Mouse (Mus musculus) layer of hippocampus, adult 2 months (tissue): Measurements from ENCODE around the gene Rars2. TPM values are rescaled to one million over a fixed set of nuclear protein-coding genes. Genes with fewer than 3 reads are reported as not detected.

Experiments
- DNase-seq, 2 experiments: peaks; one replicate each; pipeline ENCODE4 v3.0.0; 2022; ENCODE audit warnings: low spot score in 2 of 2
- H3K27ac ChIP-seq: fragments of 200-600 bp; 2 replicates; pipeline ENCODE4 v1.8.1; 2022
- H3K4me3 ChIP-seq: fragments of 200-600 bp; 2 replicates; pipeline ENCODE4 v1.8.1; 2022; ENCODE audit warnings: mild to moderate bottlenecking
- CTCF ChIP-seq: fragments of 200-600 bp; conservative IDR thresholded peaks from 2 replicates; pipeline ENCODE4 v1.8.1; 2022; ENCODE audit warnings: antibody characterized with exemption, mild to moderate bottlenecking, moderate library complexity
- total RNA-seq, 2 experiments: library from RNA; stranded (reverse); gene quantifications; 2 replicates each; pipeline ENCODE4 v1.2.3; 2021

The Rars2 gene
- total RNA-seq, 2 experiments from 2014 or later: 24.2 to 28.5 TPM

DNA sequence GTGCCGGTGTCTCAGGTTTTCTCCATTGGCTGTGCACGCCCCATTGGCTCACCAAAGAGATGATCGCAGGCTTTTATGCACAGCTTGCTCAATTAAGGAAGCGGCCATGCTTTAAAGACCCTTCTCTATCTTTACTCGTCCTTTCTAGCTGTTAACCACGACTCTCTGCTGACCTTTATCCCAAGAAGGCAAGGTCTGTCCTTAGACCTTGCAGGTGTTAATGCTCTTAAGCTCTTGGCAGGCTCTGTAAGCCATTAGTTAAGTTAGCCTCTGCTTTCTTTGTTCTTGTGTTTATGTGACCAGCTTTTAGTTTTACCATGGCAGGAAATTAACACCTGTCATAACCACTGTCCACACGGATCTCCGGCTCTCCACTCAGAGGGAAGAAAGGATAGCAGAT is 1.4 kb downstream of the Rars2 start:
- H3K4me3 ChIP-seq: peak overlapping the region; percentile 98
- no peak for TF ChIP-seq CTCF
- DNase-seq: no peak
- H3K27ac ChIP-seq: no peak overlapping the region

DNA sequence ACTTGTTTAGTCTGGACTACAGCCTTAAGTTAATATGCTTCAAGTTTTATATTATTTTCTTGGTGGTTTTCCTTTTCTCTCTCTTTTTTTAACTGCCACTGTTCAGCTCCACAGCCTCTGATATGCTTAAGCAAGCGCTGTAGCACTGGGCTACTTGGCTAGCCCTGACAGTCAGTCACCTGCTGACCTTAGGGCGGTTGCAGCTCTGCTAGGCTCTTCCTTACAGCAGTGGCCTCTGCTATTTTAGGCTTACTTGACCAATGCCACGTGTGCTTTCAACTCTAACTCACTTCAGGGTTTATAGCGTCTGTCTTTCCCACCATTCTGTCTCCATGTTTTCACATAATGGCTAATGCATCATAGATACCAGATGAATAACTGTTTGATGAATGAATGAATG is 10.8 kb downstream of the Rars2 start:
- H3K4me3 ChIP-seq: no peak overlapping the region
- TF ChIP-seq CTCF: no peak
- no peak for DNase-seq
- H3K27ac ChIP-seq: no peak overlapping the region

DNA sequence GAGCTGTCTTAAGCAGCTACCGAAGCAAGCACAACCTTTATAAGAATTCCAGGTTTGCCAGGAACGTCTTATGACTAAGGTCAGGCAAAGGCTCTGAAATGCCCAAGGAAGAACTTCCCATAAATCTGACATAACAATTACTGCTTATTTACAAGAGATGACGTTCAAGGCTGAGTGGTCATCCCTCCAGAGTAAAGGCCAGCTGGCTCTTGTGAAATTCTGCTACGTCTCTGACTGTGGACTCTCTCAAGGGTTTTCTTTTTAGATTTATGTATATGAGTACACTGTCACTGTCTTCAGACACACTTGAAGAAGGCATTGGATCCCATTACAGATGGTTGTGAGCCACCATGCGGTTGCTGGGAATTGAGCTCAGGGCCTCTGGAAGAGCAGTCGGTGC is 11.6 kb downstream of the Rars2 start:
- TF ChIP-seq CTCF: no peak
- H3K4me3 ChIP-seq: no peak overlapping the region

DNA sequence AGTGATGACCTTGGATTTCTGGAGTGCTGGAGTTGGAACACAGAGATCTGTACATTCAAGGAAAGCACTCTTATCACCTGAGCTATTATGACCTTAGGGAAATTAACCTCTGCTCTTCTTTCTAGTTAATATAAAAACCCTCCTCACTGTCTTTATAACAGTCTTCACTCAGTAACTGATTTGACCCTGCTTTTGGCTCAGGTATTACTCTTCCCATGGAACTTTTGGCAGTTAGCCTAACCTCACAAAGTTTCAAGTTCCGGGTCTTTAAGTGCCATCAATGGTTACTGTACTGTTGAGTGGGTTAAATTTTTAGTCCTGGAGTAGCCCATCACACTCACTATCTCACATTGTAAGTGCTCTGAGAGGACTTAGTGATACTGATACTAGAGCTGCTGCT is 15.2 kb downstream of the Rars2 start:
- DNase-seq: no peak
- no peak for TF ChIP-seq CTCF
- H3K4me3 ChIP-seq: no peak overlapping the region
- H3K27ac ChIP-seq: no peak overlapping the region

More for the DNA sequence above, 11.6 kb downstream of the Rars2 start:
- DNase-seq: no peak
- no peak overlapping the region for H3K27ac ChIP-seq

DNA sequence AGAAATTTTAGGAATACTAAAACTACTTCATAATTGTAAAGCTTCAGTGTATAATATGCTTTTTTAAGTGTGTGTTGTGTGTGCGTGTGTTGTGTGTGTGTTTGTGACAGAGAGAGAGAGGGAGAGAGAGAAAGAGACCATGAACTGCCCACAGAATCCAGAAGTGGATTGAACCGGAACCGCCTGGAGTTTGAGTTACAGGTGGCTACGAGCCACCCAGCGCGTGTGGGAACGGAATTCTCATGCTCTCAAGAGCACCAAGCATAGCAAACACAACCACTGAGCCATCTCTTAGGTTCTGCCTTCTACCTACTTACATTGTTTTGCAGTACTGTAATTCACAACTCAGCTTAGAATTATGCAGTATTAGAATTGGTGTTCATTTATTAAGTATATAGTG is 19.4 kb downstream of the Rars2 start:
- DNase-seq: no peak
- TF ChIP-seq CTCF: no peak
- no peak overlapping the region for H3K27ac ChIP-seq
- no peak overlapping the region for H3K4me3 ChIP-seq

DNA sequence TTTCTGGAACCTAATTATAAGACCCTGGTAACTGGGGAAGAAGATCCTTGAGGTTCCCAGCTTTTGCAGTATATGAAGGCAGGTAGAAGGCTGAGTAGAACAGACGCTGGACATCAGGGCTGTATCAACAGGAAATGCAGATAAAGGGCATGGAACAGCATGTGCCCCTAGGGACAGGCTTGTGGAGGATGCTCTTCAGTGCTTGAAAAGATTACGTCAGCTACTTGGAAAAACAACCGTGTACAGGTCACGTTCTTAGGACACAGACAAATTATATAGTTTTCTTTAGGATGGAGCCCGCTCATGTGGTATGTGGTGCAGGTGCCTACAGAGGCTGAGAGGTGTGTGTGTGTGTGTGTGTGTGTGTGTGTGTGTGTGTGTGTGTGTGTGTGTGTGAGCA is 21.3 kb downstream of the Rars2 start:
- no peak for TF ChIP-seq CTCF
- DNase-seq: no peak
- H3K4me3 ChIP-seq: no peak overlapping the region
- H3K27ac ChIP-seq: no peak overlapping the region

DNA sequence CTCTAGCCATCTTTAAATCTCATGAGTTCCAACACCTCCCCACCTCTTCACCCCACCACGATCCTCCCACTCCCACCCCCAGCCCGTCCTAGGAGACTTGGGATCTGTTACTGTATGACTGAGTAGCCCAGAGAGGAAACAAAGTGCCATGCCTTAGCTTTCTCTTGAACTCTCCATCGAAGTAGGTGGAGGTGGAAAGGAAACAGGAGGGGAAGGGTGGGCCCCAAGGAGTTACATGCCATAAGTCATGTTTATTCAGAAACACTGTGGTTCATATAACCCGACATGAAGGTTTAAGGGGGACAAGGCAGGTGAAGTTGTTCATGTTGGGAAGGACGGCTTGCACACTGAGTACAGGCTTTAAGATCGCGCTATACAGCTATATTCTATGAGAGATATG is 22.6 kb downstream of the Rars2 start:
- DNase-seq: no peak
- Histone ChIP-seq H3K27ac (no peak overlapping the region), H3K4me3 (no peak overlapping the region)
- no peak for TF ChIP-seq CTCF

DNA sequence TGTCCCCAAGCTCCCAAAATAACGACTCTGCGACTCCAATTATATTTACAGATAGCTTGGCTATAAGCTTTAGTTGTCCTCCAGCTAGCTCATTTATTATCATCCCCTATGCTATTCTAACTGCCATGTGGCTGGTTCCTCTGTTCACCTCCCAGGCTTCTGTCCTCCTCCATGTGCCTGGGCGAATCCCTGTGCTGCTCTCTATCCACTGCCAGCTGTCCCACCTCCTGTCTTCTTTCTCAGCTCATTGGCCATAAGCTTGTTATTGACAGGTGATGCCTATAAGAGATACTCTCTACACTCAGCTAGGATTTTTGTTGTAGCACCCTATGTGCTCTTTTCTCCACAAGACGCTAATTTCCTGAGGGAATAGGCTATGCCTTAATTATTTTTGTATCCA is 23.1 kb downstream of the Rars2 start:
- peak in 1 of 2 experiments; percentile 36 for DNase-seq
- no peak for TF ChIP-seq CTCF
- no peak overlapping the region for H3K27ac ChIP-seq
- H3K4me3 ChIP-seq: no peak overlapping the region

DNA sequence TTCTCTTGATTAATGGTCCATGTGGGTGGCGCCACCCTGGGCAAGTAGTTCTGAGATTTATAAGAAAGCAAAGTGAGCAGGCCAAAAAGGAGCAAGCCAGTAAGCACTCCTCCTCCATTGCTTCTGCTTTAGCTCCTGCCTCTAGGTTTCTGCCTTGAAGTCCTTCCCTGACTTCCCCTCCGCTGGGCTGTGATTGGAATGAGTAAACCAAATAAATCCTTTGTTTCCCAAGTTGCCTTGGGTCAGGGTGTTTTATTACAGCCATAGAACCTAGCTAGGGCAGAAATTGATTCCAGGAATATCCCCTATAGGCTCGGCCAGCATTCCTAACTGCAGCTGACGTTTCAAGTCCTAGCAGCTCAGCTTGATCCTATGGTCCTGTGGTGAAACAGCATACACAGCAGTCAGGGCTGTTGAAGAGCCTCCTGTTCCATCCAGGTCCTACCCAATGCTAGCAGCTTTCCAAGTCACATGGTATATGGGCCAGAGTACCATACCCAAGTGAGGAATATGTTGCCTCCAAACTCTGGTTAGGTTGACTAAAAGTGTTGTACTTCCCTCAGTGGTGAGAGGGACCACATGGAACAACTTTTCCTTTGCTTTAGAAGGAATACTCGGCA is 25.1 kb downstream of the Rars2 start:
- Histone ChIP-seq H3K4me3 (no peak overlapping the region), H3K27ac (no peak overlapping the region)
- TF ChIP-seq CTCF: no peak
- DNase-seq: no peak

DNA sequence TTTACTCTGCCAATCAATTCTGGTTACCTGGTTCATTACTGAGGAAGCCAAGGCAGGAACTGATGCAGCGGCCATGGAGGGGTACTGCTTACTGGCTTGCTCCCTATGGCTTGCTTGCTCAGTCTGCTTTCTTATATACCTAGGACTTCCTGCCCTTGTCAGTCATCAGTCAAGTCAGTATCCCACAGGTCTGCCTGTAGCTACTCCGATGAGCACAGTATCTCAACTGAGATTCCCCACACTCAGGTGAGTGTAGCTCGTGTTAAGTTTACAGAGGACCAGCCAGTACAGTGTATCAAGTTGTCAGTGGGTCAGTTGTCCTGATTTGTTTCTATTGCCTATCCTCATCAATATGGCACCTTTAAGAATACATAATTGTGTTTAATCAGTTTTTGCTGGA is 26.0 kb downstream of the Rars2 start:
- Histone ChIP-seq H3K27ac (no peak overlapping the region), H3K4me3 (no peak overlapping the region)
- DNase-seq: no peak
- no peak for TF ChIP-seq CTCF

DNA sequence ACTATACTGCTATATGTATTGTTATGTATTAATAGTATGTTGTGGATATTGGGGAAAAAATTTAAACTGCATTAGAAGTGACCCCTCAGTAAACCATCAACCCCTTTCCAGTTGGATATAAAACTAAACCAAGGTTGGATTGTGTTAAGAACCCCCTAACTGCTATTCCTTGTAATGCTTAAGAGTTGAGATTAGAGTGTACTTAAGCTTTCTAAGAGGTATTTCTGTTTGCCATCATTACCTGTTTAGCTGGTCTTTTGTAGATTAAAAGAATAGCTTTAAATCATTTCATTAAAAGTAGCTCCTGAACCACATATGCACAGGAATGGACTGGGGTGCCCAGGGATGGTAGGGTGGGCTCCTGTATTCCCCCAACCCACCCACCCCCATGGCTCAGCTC is 30.0 kb downstream of the Rars2 start:
- Histone ChIP-seq H3K27ac (no peak overlapping the region), H3K4me3 (no peak overlapping the region)
- no peak for DNase-seq
- no peak for TF ChIP-seq CTCF

DNA sequence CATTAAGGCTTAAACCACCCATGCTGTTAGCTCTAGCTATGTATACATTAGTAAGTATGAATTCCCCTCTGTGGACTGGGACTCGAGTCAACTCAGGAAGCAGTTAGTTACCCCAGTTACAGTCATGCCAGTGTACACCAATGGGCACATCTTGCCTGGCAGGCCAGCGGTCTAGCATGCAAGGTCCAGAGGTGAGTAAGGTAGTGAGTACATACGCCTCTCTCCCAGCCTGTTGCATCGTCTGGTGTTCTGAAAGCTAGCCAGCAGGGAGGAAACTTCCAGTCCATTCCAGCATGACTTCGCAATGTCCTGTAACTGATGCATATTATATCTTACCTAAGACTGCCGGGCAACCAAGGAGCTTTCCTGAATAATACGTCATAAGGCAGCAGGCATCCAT is 38.4 kb downstream of the Rars2 start:
- H3K4me3 ChIP-seq: no peak overlapping the region
- no peak for DNase-seq
- H3K27ac ChIP-seq: no peak overlapping the region
- no peak for TF ChIP-seq CTCF

DNA sequence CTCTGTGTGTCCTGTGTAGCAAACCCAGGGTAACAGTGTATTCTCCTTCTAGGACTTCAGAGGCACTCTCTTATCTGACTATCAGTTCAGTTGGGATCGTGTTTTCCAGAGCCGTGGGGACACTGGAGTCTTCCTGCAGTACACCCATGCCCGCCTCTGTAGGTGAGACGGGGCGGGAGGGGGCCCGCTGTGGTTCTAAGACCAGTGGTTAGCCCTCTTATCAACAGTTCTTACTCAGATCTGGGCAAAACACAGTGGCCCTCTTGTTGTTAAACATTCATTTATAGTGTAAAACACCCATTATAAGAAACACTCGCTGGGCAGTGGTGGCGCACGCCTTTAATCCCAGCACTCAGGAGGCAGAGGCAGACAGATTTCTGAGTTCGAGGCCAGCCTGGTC is 41.3 kb downstream of the Rars2 start:
- TF ChIP-seq CTCF: no peak
- DNase-seq: no peak
- no peak overlapping the region for H3K4me3 ChIP-seq
- no peak overlapping the region for H3K27ac ChIP-seq

DNA sequence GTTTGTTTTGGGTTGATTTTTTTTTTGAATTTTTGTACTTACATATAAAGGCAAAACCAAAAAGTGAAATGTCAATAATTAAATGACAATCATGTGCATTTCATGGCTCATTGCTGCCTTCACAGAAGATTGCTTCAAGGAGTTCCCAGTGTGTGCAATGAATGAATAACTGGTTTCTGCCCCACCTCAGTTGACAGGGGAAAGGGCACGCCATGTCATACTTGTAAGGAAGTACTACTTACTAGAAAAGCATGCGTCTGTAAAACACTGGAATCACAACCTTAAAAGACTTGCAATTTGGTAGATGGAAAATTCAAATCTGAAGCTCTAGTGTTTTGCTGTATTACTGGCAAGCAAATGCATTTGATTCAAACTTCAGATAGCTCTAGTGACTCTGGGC is 44.3 kb downstream of the Rars2 start:
- TF ChIP-seq CTCF: no peak
- no peak overlapping the region for H3K27ac ChIP-seq
- DNase-seq: no peak
- H3K4me3 ChIP-seq: no peak overlapping the region

DNA sequence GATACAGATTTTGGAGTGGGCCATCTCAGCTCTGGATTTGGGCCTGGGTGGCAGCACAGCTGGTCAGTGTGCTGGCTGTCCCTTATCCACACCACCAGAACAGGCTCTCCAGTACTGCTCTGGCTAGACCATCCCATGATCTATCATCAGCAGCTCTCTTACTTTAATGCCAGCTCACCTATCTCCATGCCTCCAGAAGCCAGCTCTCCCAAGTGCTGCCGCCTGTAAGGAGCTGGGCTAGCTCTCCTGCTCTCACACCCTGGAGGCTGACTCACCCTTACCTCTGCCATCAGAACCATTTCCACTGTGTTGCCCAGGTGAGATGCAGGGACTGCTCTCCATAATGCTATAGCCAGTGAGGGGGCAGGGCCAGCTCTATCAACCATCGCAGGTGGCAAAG is 46.8 kb downstream of the Rars2 start:
- Histone ChIP-seq H3K27ac (no peak overlapping the region), H3K4me3 (no peak overlapping the region)
- TF ChIP-seq CTCF: no peak
- DNase-seq: no peak
